Mouse (Mus musculus) cortical plate, adult 2 months (tissue): ENCODE measurements around the gene Ranbp1. TPM values are rescaled to one million over a fixed set of nuclear protein-coding genes. Genes with fewer than 3 reads are reported as not detected.

ENCODE experiments used
- H3K27ac ChIP-seq: fragments of 200-500 bp; 2 replicates; pipeline ENCODE4 v1.5.1; 2012; ENCODE audit warnings: low read length, control low read depth, inconsistent platforms; ENCODE audit not compliant: insufficient read depth
- H3K4me1 ChIP-seq: fragments of 200-500 bp; 2 replicates; pipeline ENCODE4 v1.6.1; 2011; ENCODE audit warnings: low read length; ENCODE audit not compliant: control insufficient read depth, insufficient read depth
- H3K4me3 ChIP-seq: fragments of 200-500 bp; 2 replicates; pipeline ENCODE4 v1.5.1; 2011; ENCODE audit warnings: mild to moderate bottlenecking, low read length, control low read depth; ENCODE audit not compliant: insufficient read depth
- CTCF ChIP-seq: fragments of 200-500 bp; IDR thresholded peaks from 2 replicates; pipeline ENCODE4 v1.5.1; 2011; ENCODE audit warnings: mild to moderate bottlenecking, control low read depth, low read length; ENCODE audit not compliant: insufficient read depth; ENCODE audit errors: extremely low read depth
- POLR2A ChIP-seq: fragments of 200-500 bp; IDR thresholded peaks from 2 replicates; pipeline ENCODE4 v1.6.1; 2011; ENCODE audit warnings: mild to moderate bottlenecking, low read length, control low read depth; ENCODE audit not compliant: insufficient read depth; ENCODE audit errors: extremely low read depth
- polyA plus RNA-seq: library from polyadenylated mRNA; depleted of rRNA; stranded (reverse); fragments of >200 nt; gene quantifications from 2 replicates; pipeline ENCODE4 v1.2.3, GENCODE M21; 2012

The Ranbp1 gene
- polyA plus RNA-seq, 1 experiment: 92.3 TPM

- Histone ChIP-seq H3K27ac (peak within 1 kb of the TSS; percentile 90), H3K4me1 (peaks cover 16% of the 10 kb centered on the region), H3K4me3 (peak within 1 kb of the TSS; percentile 84)
- TF ChIP-seq CTCF (no peak), POLR2A (peak; percentile 79)
Observed at GRCm38 (mm10) chr16:18234671-18235388, 13.7 kb downstream of the Ranbp1 start, which contains the start of gene Zdhhc8. TSS of gene Zdhhc8 (minus strand) at chr16:18235136.

GRCm38 (mm10) chr16:18233919-18234670 is 14.4 kb downstream of the Ranbp1 start:
- TF ChIP-seq POLR2A: no peak
- TF ChIP-seq CTCF: no peak
- Histone ChIP-seq H3K4me1 (peaks cover 20% of the 10 kb centered on the region), H3K4me3 (peak overlapping the region; percentile 84), H3K27ac (peak overlapping the region; percentile 89)

GRCm38 (mm10) chr16:18233451-18233850 is 15.1 kb downstream of the Ranbp1 start:
- H3K27ac ChIP-seq: peak overlapping the region; percentile 89; the same call in 1 of the 2 replicates

GRCm38 (mm10) chr16:18231451-18231850 is 17.1 kb downstream of the Ranbp1 start:
- no peak overlapping the region for H3K4me3 ChIP-seq
- TF ChIP-seq CTCF (no peak), POLR2A (no peak)
- H3K4me1 ChIP-seq: peaks cover 24% of the 10 kb centered on the region
- H3K27ac ChIP-seq: no peak overlapping the region

More at GRCm38 (mm10) chr16:18233451-18233850, 15.1 kb downstream of the Ranbp1 start:
- TF ChIP-seq POLR2A (no peak), CTCF (no peak)
- Histone ChIP-seq H3K4me1 (peaks cover 24% of the 10 kb centered on the region), H3K4me3 (peak overlapping the region; percentile 84)

GRCm38 (mm10) chr16:18231047-18231446 is 17.5 kb downstream of the Ranbp1 start:
- peak overlapping the region; percentile 88 for H3K27ac ChIP-seq
- TF ChIP-seq CTCF (no peak), POLR2A (no peak)
- peaks cover 22% of the 10 kb centered on the region for H3K4me1 ChIP-seq
- H3K4me3 ChIP-seq: no peak overlapping the region

- Histone ChIP-seq H3K4me1 (peaks cover 20% of the 10 kb centered on the region), H3K27ac (peak overlapping the region; percentile 88), H3K4me3 (no peak overlapping the region)
- TF ChIP-seq POLR2A (no peak), CTCF (no peak)
Observed at GRCm38 (mm10) chr16:18230617-18231016, 17.9 kb downstream of the Ranbp1 start.

GRCm38 (mm10) chr16:18229622-18230021 is 18.9 kb downstream of the Ranbp1 start:
- Histone ChIP-seq H3K27ac (peak overlapping the region; percentile 88), H3K4me3 (peak overlapping the region; percentile 23), H3K4me1 (peaks cover 20% of the 10 kb centered on the region)
- TF ChIP-seq CTCF (no peak), POLR2A (peak; percentile 26; the same call in 1 of the 2 replicates)

GRCm38 (mm10) chr16:18228856-18229255 is 19.7 kb downstream of the Ranbp1 start:
- peak overlapping the region; percentile 88; the same call in 1 of the 2 replicates for H3K27ac ChIP-seq
- peak overlapping the region; percentile 23; the same call in 1 of the 2 replicates for H3K4me3 ChIP-seq
- H3K4me1 ChIP-seq: peaks cover 20% of the 10 kb centered on the region
- TF ChIP-seq CTCF: no peak
- no peak for TF ChIP-seq POLR2A

- no peak overlapping the region for H3K4me3 ChIP-seq
- peaks cover 19% of the 10 kb centered on the region for H3K4me1 ChIP-seq
- TF ChIP-seq POLR2A (no peak), CTCF (no peak)
- no peak overlapping the region for H3K27ac ChIP-seq
Observed at GRCm38 (mm10) chr16:18227897-18228422, 20.6 kb downstream of the Ranbp1 start.
